Mouse (Mus musculus) spleen, adult 2 months (tissue): ENCODE data around the gene Slit3. TPM values are rescaled to one million over a fixed set of nuclear protein-coding genes. Genes with fewer than 3 reads are reported as not detected.

Experiments
- DNase-seq, 2 experiments: peaks; one replicate each; pipeline versions ENCODE4 v3.0.0 to v3.0.0-alpha.2; 2012 to 2021; ENCODE audit warnings: low spot score in 2 of 2, low read depth in 1 of 2
- H3K27ac ChIP-seq: fragments of 200-500 bp; 2 replicates; pipeline ENCODE4 v1.5.1; 2012; ENCODE audit warnings: low read length, inconsistent platforms; ENCODE audit not compliant: insufficient read depth
- H3K27me3 ChIP-seq: fragments of 200-500 bp; 2 replicates; pipeline ENCODE4 v1.6.1; 2012; ENCODE audit warnings: mild to moderate bottlenecking, moderate library complexity, low read length, inconsistent platforms; ENCODE audit not compliant: control insufficient read depth, insufficient read depth
- H3K36me3 ChIP-seq: fragments of 200-500 bp; 2 replicates; pipeline ENCODE4 v1.6.1; 2012; ENCODE audit warnings: mild to moderate bottlenecking, low read length, inconsistent platforms; ENCODE audit not compliant: control insufficient read depth, insufficient read depth
- H3K4me1 ChIP-seq: fragments of 200-500 bp; 2 replicates; pipeline ENCODE4 v1.6.1; 2011; ENCODE audit warnings: inconsistent platforms; ENCODE audit not compliant: control insufficient read depth, insufficient read depth, insufficient read length
- H3K4me3 ChIP-seq: fragments of 200-500 bp; 2 replicates; pipeline ENCODE4 v1.5.1; 2011; ENCODE audit warnings: mild to moderate bottlenecking, inconsistent platforms; ENCODE audit not compliant: insufficient read depth, insufficient read length; ENCODE audit errors: extremely low read depth
- CTCF ChIP-seq: fragments of 200-500 bp; IDR thresholded peaks from 2 replicates; pipeline ENCODE4 v1.5.1; 2011; ENCODE audit warnings: mild to moderate bottlenecking, inconsistent platforms; ENCODE audit not compliant: insufficient read depth, insufficient read length, insufficient replicate concordance; ENCODE audit errors: extremely low read depth
- POLR2A ChIP-seq: fragments of 200-500 bp; IDR thresholded peaks from 2 replicates; pipeline ENCODE4 v1.6.1; 2011; ENCODE audit warnings: low read depth, low read length, inconsistent platforms
- WGBS: fragments of 180-500 bp; shearing (Covaris S2); methylation state at CpG from one replicate; pipeline ENCODE4 v1.1.7; 2018; 5-methylcytosine and 5-hydroxymethylcytosine counted together
- polyA plus RNA-seq: library from polyadenylated mRNA; depleted of rRNA; stranded (reverse); fragments of >200 nt; gene quantifications from 2 replicates; pipeline ENCODE4 v1.2.3, GENCODE M21; 2012

Slit3 gene
- polyA plus RNA-seq, 1 experiment, result 6.6 TPM

DNA sequence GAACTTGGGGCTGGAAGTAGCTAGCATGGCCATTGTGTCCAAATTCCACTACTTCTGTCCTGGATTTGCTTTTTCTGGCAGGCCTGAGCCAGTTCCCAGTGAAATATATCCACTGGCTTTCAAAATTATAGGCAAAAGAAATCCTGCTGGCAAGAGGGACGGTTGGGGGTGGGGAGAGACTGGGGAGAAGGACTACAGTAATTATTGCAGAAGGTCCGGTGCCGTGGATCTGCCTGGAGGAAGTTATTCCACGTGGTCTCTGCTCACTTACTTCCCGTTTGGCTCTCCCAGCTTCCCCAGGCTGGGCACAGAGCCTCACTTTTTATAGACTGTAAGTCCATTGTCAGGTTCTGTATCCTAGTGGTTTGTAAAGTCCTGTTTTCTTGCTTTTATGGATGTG is 176.3 kb downstream of the Slit3 start:
- Histone ChIP-seq H3K4me3 (no peak overlapping the region), H3K27me3 (no peaks in the 10 kb centered on the region), H3K27ac (no peak overlapping the region), H3K4me1 (no peaks in the 10 kb centered on the region), H3K36me3 (no peaks in the 10 kb centered on the region)
- TF ChIP-seq CTCF (no peak), POLR2A (no peak)
- no peak for DNase-seq
- WGBS, result 21% methylated on average over 5 of the region's 5 CpGs

- H3K4me1 ChIP-seq, result no peaks in the 10 kb centered on the region
These were observed 177.5 kb downstream of the Slit3 start for GRCm38 (mm10) chr11:35298526-35298925.

DNA sequence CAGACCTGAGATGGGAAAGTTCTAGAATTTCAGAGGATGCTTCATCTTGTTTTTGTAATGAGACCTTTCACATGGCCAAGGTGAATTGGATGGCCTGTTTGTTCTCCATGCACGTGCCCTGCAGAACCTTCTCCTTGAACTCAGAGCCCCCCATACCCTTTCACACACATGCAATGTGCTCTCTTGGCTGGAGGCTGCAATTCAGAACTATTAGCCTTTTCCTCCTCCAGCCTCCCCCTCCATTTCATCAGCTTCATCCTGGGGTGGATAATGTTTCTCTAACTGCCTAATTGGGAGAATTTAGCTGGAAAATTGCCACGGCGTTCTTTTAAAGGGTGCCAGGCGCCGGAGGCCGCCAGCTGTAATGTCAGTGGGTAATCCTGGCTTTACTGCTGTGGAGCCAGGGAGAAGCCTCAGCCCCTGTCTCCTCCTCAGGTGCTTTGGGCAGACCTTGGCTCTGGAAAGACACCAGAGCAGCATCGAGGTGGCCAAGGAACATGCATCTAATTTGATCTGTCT is 178.9 kb downstream of the Slit3 start:
- 94% methylated on average over 7 of the region's 7 CpGs for WGBS
- H3K4me3 ChIP-seq, result no peak overlapping the region
- no peak for DNase-seq
- no peak overlapping the region for H3K27ac ChIP-seq
- TF ChIP-seq POLR2A (no peak), CTCF (no peak)
- H3K36me3 ChIP-seq, result no peaks in the 10 kb centered on the region
- no peaks in the 10 kb centered on the region for H3K27me3 ChIP-seq
- no peaks in the 10 kb centered on the region for H3K4me1 ChIP-seq

More at GRCm38 (mm10) chr11:35298526-35298925, 177.5 kb downstream of the Slit3 start:
- DNase-seq, result no peak
- TF ChIP-seq CTCF (no peak), POLR2A (no peak)
- Histone ChIP-seq H3K27me3 (no peaks in the 10 kb centered on the region), H3K4me3 (no peak overlapping the region), H3K27ac (no peak overlapping the region), H3K36me3 (no peaks in the 10 kb centered on the region)
- 88% methylated on average over 2 of the region's 2 CpGs for WGBS

- Histone ChIP-seq H3K36me3 (no peaks in the 10 kb centered on the region), H3K27me3 (no peaks in the 10 kb centered on the region), H3K27ac (no peak overlapping the region), H3K4me1 (no peaks in the 10 kb centered on the region), H3K4me3 (no peak overlapping the region)
- no peak for TF ChIP-seq CTCF
- TF ChIP-seq POLR2A, result no peak
- DNase-seq, result no peak
- 89% methylated on average over 5 of the region's 5 CpGs for WGBS
These were observed 181.2 kb downstream of the Slit3 start for GRCm38 (mm10) chr11:35302272-35302671.

DNA sequence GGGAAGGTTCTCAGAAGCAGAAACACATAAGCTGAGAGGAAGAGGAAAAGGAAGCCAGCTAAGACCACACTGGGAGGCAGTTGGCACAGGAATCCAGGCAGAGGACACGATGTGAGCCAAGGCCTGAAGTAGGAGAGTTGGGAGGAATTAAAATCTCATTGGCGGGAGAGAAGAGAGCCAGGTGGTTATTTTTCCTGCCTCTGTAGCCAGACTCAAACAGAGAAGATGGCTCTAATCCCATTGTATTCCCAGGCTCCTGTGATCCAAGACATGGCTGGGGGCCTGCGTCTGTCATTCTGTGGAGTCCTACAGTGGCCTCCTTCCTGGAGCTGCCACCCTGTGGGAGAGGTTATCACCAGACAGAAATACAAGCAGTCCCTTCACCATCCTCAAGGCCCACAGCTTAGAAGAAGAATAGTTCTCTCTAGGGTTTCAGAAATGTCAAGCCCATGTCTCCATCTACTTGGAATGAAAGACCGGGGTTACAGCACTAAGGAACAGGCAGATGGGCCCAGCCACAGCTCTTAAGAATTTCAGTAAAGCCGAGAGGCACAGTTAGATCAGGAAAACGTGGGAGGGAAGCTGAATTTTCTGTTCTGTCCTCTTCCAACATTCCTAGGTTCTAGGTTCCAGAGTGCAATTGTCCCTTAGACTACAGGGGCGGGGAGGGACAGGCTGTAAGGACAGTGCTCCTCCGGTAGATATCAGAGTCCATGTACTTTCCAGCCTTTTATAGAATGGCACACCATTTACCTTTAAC is 183.4 kb downstream of the Slit3 start:
- Histone ChIP-seq H3K27me3 (no peaks in the 10 kb centered on the region), H3K36me3 (no peaks in the 10 kb centered on the region), H3K4me1 (no peaks in the 10 kb centered on the region), H3K27ac (no peak overlapping the region), H3K4me3 (no peak overlapping the region)
- 74% methylated on average over 8 of the region's 8 CpGs for WGBS
- TF ChIP-seq POLR2A (no peak), CTCF (no peak)
- no peak for DNase-seq

DNA sequence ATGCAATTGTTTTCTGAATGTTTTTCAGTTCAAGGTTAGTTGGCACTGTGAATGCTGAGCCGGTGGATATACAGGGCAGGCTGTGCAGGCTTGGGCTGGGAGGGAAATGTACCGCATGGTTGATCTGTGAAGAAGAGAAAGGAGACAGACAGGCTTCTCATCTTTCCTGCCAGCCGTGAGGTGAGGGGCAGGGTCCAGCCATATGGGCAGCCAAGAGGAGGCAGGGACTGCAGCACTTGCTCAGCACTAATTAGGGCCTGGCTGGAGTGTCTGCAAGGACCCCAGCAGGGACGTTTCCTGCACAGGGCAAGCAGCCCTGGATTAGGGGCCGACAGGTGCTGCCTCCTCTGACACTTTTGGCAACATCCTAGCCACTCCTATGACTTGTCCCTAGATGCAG is 184.1 kb downstream of the Slit3 start:
- Histone ChIP-seq H3K4me3 (no peak overlapping the region), H3K36me3 (no peaks in the 10 kb centered on the region), H3K4me1 (no peaks in the 10 kb centered on the region), H3K27ac (no peak overlapping the region), H3K27me3 (no peaks in the 10 kb centered on the region)
- TF ChIP-seq POLR2A (no peak), CTCF (no peak)
- WGBS, result 78% methylated on average over 5 of the region's 5 CpGs
- DNase-seq, result no peak

- Histone ChIP-seq H3K27ac (no peak overlapping the region), H3K4me3 (no peak overlapping the region), H3K4me1 (no peaks in the 10 kb centered on the region), H3K27me3 (no peaks in the 10 kb centered on the region), H3K36me3 (no peaks in the 10 kb centered on the region)
- 47% methylated on average over 3 of the region's 3 CpGs for WGBS
- no peak for TF ChIP-seq CTCF
- no peak for TF ChIP-seq POLR2A
- DNase-seq, result no peak
These were observed 184.9 kb downstream of the Slit3 start for GRCm38 (mm10) chr11:35305910-35306309.
